12 mouse cellular contexts compared by ENCODE assay signal in the genomic region with DNA sequence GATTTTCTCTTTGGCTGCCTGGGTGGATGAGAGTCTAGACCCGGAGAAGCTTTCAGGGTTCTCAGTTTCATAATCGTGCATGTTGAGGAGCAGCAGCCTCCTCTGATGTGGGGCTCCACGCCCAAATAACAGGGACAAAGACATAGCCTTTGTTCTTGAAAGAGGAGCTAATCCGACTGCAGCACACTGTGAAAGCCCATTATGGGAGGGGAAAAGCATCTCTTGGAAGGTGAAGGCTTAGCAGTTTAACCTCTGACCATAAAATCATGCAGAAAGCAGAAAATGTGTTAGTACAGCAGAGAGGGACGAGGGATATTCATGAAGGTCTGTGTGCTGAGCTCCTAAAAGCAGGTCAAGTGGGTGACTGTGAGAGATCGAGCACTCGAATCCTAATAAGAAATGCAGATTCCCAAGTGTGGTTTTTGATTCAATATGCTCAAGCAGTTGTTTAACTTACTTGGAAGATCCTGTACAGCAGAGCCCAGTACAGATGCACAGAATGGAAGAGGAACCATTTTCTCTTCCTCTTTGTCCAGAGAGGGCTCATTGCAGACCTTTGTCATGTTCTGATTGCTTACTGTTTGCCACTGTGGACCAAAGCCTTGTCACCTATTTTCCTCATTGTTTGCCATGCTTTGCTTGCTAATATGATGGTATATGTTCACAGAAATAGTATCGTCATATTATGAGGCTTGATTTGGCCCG. TPM values are rescaled to one million over a fixed set of nuclear protein-coding genes. Genes with fewer than 3 reads are reported as not detected.
A peak's percentile ranks its signal among the peaks of the same experiment; 100 is the strongest.
DNase-seq lines count a peak whose midpoint lies in the region; ATAC-seq and TF ChIP-seq lines count a peak whose summit lies in the region.
"Had no signal": no experiment of that assay in that cellular context is flagged by ENCODE, and none has a peak within 500 bp of the region (broad histone marks: within the 10 kb centered on the region; RNA-seq: fewer than 3 reads in every experiment).

No protein-coding gene starts in this region.

- TF ChIP-seq POLR2A in bone marrow macrophage, adult 2 months (IDR thresholded peaks at IDR 0.05; ENCODE audit: borderline replicate concordance, low read depth, low read length), result no peak

- H3K36me3 ChIP-seq in hindbrain, embryonic 13.5 days, result no peaks in the 10 kb centered on the region
- no peaks in the 10 kb centered on the region for H3K36me3 ChIP-seq in midbrain, postnatal 0 days (ENCODE audit: insufficient read depth, low read length)
- H3K36me3 ChIP-seq: heart, embryonic 15.5 days; lung, embryonic 15.5 days had no signal

- H3K9ac ChIP-seq in hindbrain, embryonic 13.5 days, result peak overlapping the region; percentile 49
- H3K9ac ChIP-seq in midbrain, postnatal 0 days (replicated peaks; ENCODE audit: low read length, poor library complexity, severe bottlenecking), result no peak overlapping the region
- H3K9ac ChIP-seq: heart, embryonic 15.5 days; lung, embryonic 15.5 days had no signal

- H3K27me3 ChIP-seq in hindbrain, embryonic 13.5 days, result no peaks in the 10 kb centered on the region
- H3K27me3 ChIP-seq in midbrain, postnatal 0 days (ENCODE audit: insufficient read depth, low read length), result no peaks in the 10 kb centered on the region
- H3K27me3 ChIP-seq: heart, embryonic 15.5 days; lung, embryonic 15.5 days had no signal

- no peak for TF ChIP-seq CTCF in bone marrow macrophage, adult 2 months (IDR thresholded peaks at IDR 0.05; ENCODE audit: low read depth, low read length)
- TF ChIP-seq CTCF in midbrain, postnatal 0 days (IDR thresholded peaks at IDR 0.05), result no peak
- no peak for TF ChIP-seq CTCF in left cerebral cortex, adult 2 months (IDR thresholded peaks at IDR 0.05)

- WGBS in hindbrain, embryonic 13.5 days, result 24% methylated on average over 9 of the region's 9 CpGs
- WGBS in midbrain, postnatal 0 days, result 15% methylated on average over 9 of the region's 9 CpGs

- H3K4me2 ChIP-seq in hindbrain, embryonic 13.5 days, result peak overlapping the region; percentile 22
- peak overlapping the region; percentile 30; the same call in 1 of the 2 replicates for H3K4me2 ChIP-seq in midbrain, postnatal 0 days (ENCODE audit: low read depth, low read length, poor library complexity, severe bottlenecking)
- H3K4me2 ChIP-seq: heart, embryonic 15.5 days; lung, embryonic 15.5 days had no signal

- ATAC-seq in hindbrain, embryonic 13.5 days (ENCODE audit: low FRiP score), result peak; percentile 61
- ATAC-seq in midbrain, postnatal 0 days (ENCODE audit: low FRiP score), result no peak

- no peaks in the 10 kb centered on the region for H3K9me3 ChIP-seq in hindbrain, embryonic 13.5 days
- H3K9me3 ChIP-seq in midbrain, postnatal 0 days (ENCODE audit: low read length), result no peaks in the 10 kb centered on the region
- H3K9me3 ChIP-seq: heart, embryonic 15.5 days; lung, embryonic 15.5 days had no signal

- DNase-seq in embryo, embryonic 9.5 days (ENCODE audit: extremely low spot score), result peak; percentile 38
- peak; percentile 37 for DNase-seq in midbrain, postnatal 0 days (ENCODE audit: low spot score)
- DNase-seq in gastrocnemius, adult 18-20 months (ENCODE audit: low spot score), result no peak
- DNase-seq in left cerebral cortex, adult 2 months (ENCODE audit: extremely low spot score in 1 of 2, low spot score in 2 of 2), result no peak
- DNase-seq in left cerebral cortex, postnatal 36 days (ENCODE audit: low spot score in 2 of 2), result no peak
- DNase-seq: adrenal gland, adult 8-10 months; kidney, adult 9 months; thymus, postnatal 36 days had no signal

- 0 out of 2 replicates have a peak overlapping the region, but pooled peaks have one; percentile 7 for H3K4me3 ChIP-seq in bone marrow macrophage, adult 2 months (ENCODE audit: insufficient read depth, low read length)
- H3K4me3 ChIP-seq in hindbrain, embryonic 13.5 days, result no peak overlapping the region
- no peak overlapping the region for H3K4me3 ChIP-seq in midbrain, postnatal 0 days (ENCODE audit: low read depth, low read length)
- H3K4me3 ChIP-seq in left cerebral cortex, adult 2 months, result no peak overlapping the region
- H3K4me3 ChIP-seq: heart, embryonic 15.5 days; lung, embryonic 15.5 days had no signal

- intact Hi-C loops in left cerebral cortex, adult 2 months (cut with DNase I), result no loop called here
- intact Hi-C loops in left cerebral cortex, postnatal 36 days (cut with DNase I), result no loop called here

- H3K4me1 ChIP-seq in bone marrow macrophage, adult 2 months (ENCODE audit: control insufficient read depth, insufficient read depth, low read length), result peaks cover 26% of the 10 kb centered on the region
- peaks cover 9% of the 10 kb centered on the region for H3K4me1 ChIP-seq in hindbrain, embryonic 13.5 days (replicated peaks)
- H3K4me1 ChIP-seq in midbrain, postnatal 0 days (ENCODE audit: insufficient read depth, low read length), result peaks cover 4% of the 10 kb centered on the region; the same call in 1 of the 2 replicates
- H3K4me1 ChIP-seq: heart, embryonic 15.5 days; lung, embryonic 15.5 days had no signal

- peak overlapping the region; percentile 19; the same call in 1 of the 2 replicates for H3K27ac ChIP-seq in bone marrow macrophage, adult 2 months (ENCODE audit: insufficient read depth, low read depth, low read length)
- peak overlapping the region; percentile 72 for H3K27ac ChIP-seq in hindbrain, embryonic 13.5 days
- 0 out of 2 replicates have a peak overlapping the region, but pooled peaks have one; percentile 55 for H3K27ac ChIP-seq in midbrain, postnatal 0 days (ENCODE audit: low read depth, low read length)
- no peak overlapping the region for H3K27ac ChIP-seq in left cerebral cortex, adult 2 months
- H3K27ac ChIP-seq: heart, embryonic 15.5 days; lung, embryonic 15.5 days had no signal

RNA-seq across cellular contexts. Expression of gene Dennd1b, which starts 37.6 kb away (rescaled TPM):
- polyA plus RNA-seq in bone marrow macrophage, adult 2 months (2012; ENCODE audit: insufficient read depth, insufficient read length, missing spikeins), result 25.2 and 34.4 TPM in 2 replicates
- 10.6 and 11.1 TPM in 2 replicates for polyA plus RNA-seq in hindbrain, embryonic 13.5 days (2015; fragmentation: Nextera tagmentation; extraction: Ambion mirVana)
- total RNA-seq in midbrain, postnatal 0 days (2014; rRNA removed), result 16.6 and 19.8 TPM in 2 replicates
- 7.8 and 8.9 TPM in 2 replicates for polyA plus RNA-seq in midbrain, postnatal 0 days (2015; fragmentation: Nextera tagmentation; extraction: Ambion mirVana)
- total RNA-seq in gastrocnemius, adult 18-20 months (2021), result 10 to 100 TPM; 18.7 to 21.5 TPM
- 10 to 100 TPM; 44.6 to 48.9 TPM for total RNA-seq in left cerebral cortex, adult 2 months (2021)
- 10 to 100 TPM; 31.6 to 39.9 TPM for total RNA-seq in left cerebral cortex, postnatal 36 days (2021)

Comparison
In these comparisons a context has a peak if more than half of its experiments do, and no peak if none do; other contexts are left out.
1. DNase-seq: peak in embryo, embryonic 9.5 days (single experiment) and midbrain, postnatal 0 days (single experiment); none in gastrocnemius, adult 18-20 months (single experiment), left cerebral cortex, adult 2 months (0 of 2) and left cerebral cortex, postnatal 36 days (0 of 2).